Mouse (Mus musculus): ENCODE results near the gene Pik3cb.

The Pik3cb gene

GRCm38 (mm10) chr9:99081718-99082117, 58.7 kb downstream of the Pik3cb start:
- DNase-seq (ENCODE audit: low spot score): no peak

GRCm38 (mm10) chr9:99081308-99081707, 59.1 kb downstream of the Pik3cb start:
- DNase-seq (ENCODE audit: low spot score): no peak

GRCm38 (mm10) chr9:99080657-99081056, 59.8 kb downstream of the Pik3cb start:
- no peak for DNase-seq (ENCODE audit: low spot score)

- no peak for DNase-seq (ENCODE audit: low spot score)
Measured at GRCm38 (mm10) chr9:99074462-99074861, 66.0 kb downstream of the Pik3cb start.

GRCm38 (mm10) chr9:99072538-99072937, 67.9 kb downstream of the Pik3cb start:
- DNase-seq (ENCODE audit: low spot score): no peak

- no peak for DNase-seq (ENCODE audit: low spot score)
Measured at GRCm38 (mm10) chr9:99065311-99065710, 75.1 kb downstream of the Pik3cb start.

- DNase-seq (ENCODE audit: low spot score): peak; percentile 47
Measured at GRCm38 (mm10) chr9:99064216-99064615, 76.2 kb downstream of the Pik3cb start.

GRCm38 (mm10) chr9:99062544-99062943, 77.9 kb downstream of the Pik3cb start:
- peak; percentile 66 for DNase-seq (ENCODE audit: low spot score)

- no peak for DNase-seq (ENCODE audit: low spot score)
Measured at GRCm38 (mm10) chr9:99057751-99058150, 82.7 kb downstream of the Pik3cb start.

GRCm38 (mm10) chr9:99049760-99050159, 90.7 kb downstream of the Pik3cb start:
- DNase-seq (ENCODE audit: low spot score): no peak

- DNase-seq (ENCODE audit: low spot score): no peak
Measured at GRCm38 (mm10) chr9:99048724-99049250, 91.6 kb downstream of the Pik3cb start.

- DNase-seq (ENCODE audit: low spot score): no peak
Measured at GRCm38 (mm10) chr9:99044761-99045160, 95.7 kb downstream of the Pik3cb start.

GRCm38 (mm10) chr9:99042641-99043040, 97.8 kb downstream of the Pik3cb start:
- DNase-seq (ENCODE audit: low spot score): no peak

GRCm38 (mm10) chr9:99041994-99042393, 98.4 kb downstream of the Pik3cb start:
- DNase-seq (ENCODE audit: low spot score): no peak

- DNase-seq (ENCODE audit: low spot score): no peak
Measured at GRCm38 (mm10) chr9:99035575-99035974, 104.8 kb downstream of the Pik3cb start, which contains the start of gene Gm1123. TSS of gene Gm1123 (minus strand) at chr9:99035715.

GRCm38 (mm10) chr9:99034111-99034510, 106.3 kb downstream of the Pik3cb start:
- DNase-seq (ENCODE audit: low spot score): no peak

GRCm38 (mm10) chr9:99032031-99032430, 108.4 kb downstream of the Pik3cb start:
- DNase-seq (ENCODE audit: low spot score): no peak

- DNase-seq (ENCODE audit: low spot score): no peak
Measured at GRCm38 (mm10) chr9:99021751-99022150, 118.7 kb downstream of the Pik3cb start.

- DNase-seq (ENCODE audit: low spot score): no peak
Measured at GRCm38 (mm10) chr9:99021166-99021565, 119.3 kb downstream of the Pik3cb start.

GRCm38 (mm10) chr9:99017679-99018078, 122.7 kb downstream of the Pik3cb start:
- DNase-seq (ENCODE audit: low spot score): no peak

- DNase-seq (ENCODE audit: low spot score): no peak
Measured at GRCm38 (mm10) chr9:99016759-99017158, 123.7 kb downstream of the Pik3cb start.

GRCm38 (mm10) chr9:99016301-99016700, 124.1 kb downstream of the Pik3cb start:
- DNase-seq (ENCODE audit: low spot score): no peak

- DNase-seq (ENCODE audit: low spot score): no peak
Measured at GRCm38 (mm10) chr9:99009898-99010199, 130.6 kb downstream of the Pik3cb start.

- DNase-seq (ENCODE audit: low spot score): no peak
Measured at GRCm38 (mm10) chr9:99009069-99009897, 131.1 kb downstream of the Pik3cb start.
